Mouse (Mus musculus) midbrain, embryonic 16.5 days (tissue): ENCODE data around the gene Gcnt3. TPM values are rescaled to one million over a fixed set of nuclear protein-coding genes. Genes with fewer than 3 reads are reported as not detected.
"Not testable (repeated sequence)": the region's sequence is repeated elsewhere in the genome, so short reads cannot be mapped to it uniquely, and the experiment has no call there.

Experiments
- ATAC-seq: fragments of 200-750 bp; cut with Nextera tagmentation; 2 replicates; pipeline ENCODE4 v1.8.0; 2017; ENCODE audit warnings: moderate TSS enrichment
- H3K27ac ChIP-seq: fragments of 300-500 bp; sonication (generic); 2 replicates; pipeline ENCODE4 v1.5.1; 2014; ENCODE audit warnings: mild to moderate bottlenecking, low read length, mixed read lengths
- H3K27me3 ChIP-seq: fragments of 300-500 bp; sonication (generic); 2 replicates; pipeline ENCODE4 v1.6.1; 2014; ENCODE audit warnings: low read depth, low read length, mixed read lengths; ENCODE audit not compliant: control insufficient read depth, insufficient read depth
- H3K36me3 ChIP-seq: fragments of 300-500 bp; sonication (generic); 2 replicates; pipeline ENCODE4 v1.6.1; 2014; ENCODE audit warnings: mild to moderate bottlenecking, low read length, moderate library complexity, mixed read lengths; ENCODE audit not compliant: control insufficient read depth, insufficient read depth
- H3K4me1 ChIP-seq: fragments of 300-500 bp; sonication (generic); 2 replicates; pipeline ENCODE4 v1.6.1; 2014; ENCODE audit warnings: mild to moderate bottlenecking, low read length, mixed read lengths; ENCODE audit not compliant: control insufficient read depth, insufficient read depth
- H3K4me2 ChIP-seq: fragments of 300-500 bp; sonication (generic); 2 replicates; pipeline ENCODE4 v1.6.1; 2014; ENCODE audit warnings: mild to moderate bottlenecking, low read length, mixed read lengths
- H3K4me3 ChIP-seq: fragments of 300-500 bp; sonication (generic); 2 replicates; pipeline ENCODE4 v1.5.1; 2014; ENCODE audit warnings: low read depth, mild to moderate bottlenecking, low read length, moderate library complexity, mixed read lengths
- H3K9ac ChIP-seq: fragments of 300-500 bp; sonication (generic); 2 replicates; pipeline ENCODE4 v1.6.1; 2014; ENCODE audit warnings: low read depth, low read length, mixed read lengths
- H3K9me3 ChIP-seq: fragments of 300-500 bp; sonication (generic); replicated peaks from 2 replicates; pipeline ENCODE4 v1.6.1; 2014; ENCODE audit warnings: mild to moderate bottlenecking, low read length, mixed read lengths; ENCODE audit not compliant: control insufficient read depth, poor library complexity, severe bottlenecking
- WGBS: fragments of 180-500 bp; shearing (Covaris S2); extraction: QIAGEN DNeasy Blood & Tissue Kit; methylation state at CpG from one replicate; pipeline ENCODE4 v1.1.7; 2014; 5-methylcytosine and 5-hydroxymethylcytosine counted together
- polyA plus RNA-seq: library from polyadenylated mRNA; unstranded; fragments of >200 nt; fragmentation: Nextera tagmentation; extraction: Ambion mirVana; gene quantifications from 2 replicates; pipeline ENCODE4 v1.2.1, GENCODE M21; 2015

Gcnt3 gene
- polyA plus RNA-seq, 1 experiment from 2014 or later = not detected

DNA sequence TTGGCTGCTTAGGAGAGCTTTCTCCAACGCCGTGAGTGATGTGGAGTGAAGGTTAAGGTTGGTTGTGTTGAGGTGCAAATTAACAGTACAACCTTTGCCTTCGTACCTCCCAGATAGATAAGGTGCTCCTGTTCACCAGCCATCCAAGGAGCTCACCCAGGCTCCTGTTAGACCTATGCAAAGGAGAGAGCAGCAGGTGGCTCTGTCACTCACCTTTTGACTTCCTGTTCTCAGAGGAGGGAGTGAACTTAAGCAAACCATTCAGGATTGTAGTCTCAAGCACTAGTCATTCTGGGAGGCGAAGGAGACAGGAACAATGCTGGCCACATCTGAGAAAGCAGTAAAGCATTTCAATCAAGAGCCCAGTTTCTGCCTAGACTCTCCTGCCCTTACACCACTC is 1.2 kb downstream of the Gcnt3 start:
- no peak overlapping the region for H3K4me2 ChIP-seq
- H3K4me1 ChIP-seq = no peaks in the 10 kb centered on the region
- no peak overlapping the region for H3K4me3 ChIP-seq
- ATAC-seq = no peak
- no peaks in the 10 kb centered on the region for H3K9me3 ChIP-seq
- no peak overlapping the region for H3K27ac ChIP-seq
- no peaks in the 10 kb centered on the region for H3K36me3 ChIP-seq
- 80% methylated on average over 4 of the region's 4 CpGs for WGBS
- no peak overlapping the region for H3K9ac ChIP-seq
- H3K27me3 ChIP-seq = no peaks in the 10 kb centered on the region

DNA sequence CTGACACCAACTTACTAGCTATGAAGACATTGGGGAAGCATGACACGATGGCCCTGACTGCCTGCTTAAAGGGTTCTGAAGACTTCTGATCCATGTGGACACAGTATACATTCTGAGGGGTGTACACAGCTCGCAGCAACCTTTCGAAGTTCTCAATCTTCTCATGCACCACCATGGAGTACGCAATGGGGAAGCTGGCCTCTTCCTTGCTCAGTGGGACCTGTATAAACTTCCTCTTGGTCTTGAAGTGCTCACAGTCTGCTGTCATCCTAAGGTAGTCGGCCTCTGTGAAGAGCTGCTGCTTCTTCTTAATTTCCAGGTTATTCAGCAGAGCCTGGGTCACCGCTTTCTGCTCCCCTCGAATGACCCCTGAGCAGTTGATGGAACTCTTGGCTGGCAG is 3.2 kb downstream of the Gcnt3 start:
- Histone ChIP-seq H3K9ac (no peak overlapping the region), H3K4me3 (no peak overlapping the region), H3K27me3 (no peaks in the 10 kb centered on the region), H3K9me3 (no peaks in the 10 kb centered on the region), H3K4me1 (no peaks in the 10 kb centered on the region), H3K36me3 (no peaks in the 10 kb centered on the region), H3K4me2 (no peak overlapping the region), H3K27ac (no peak overlapping the region)
- WGBS = 93% methylated on average over 7 of the region's 7 CpGs
- ATAC-seq = no peak

- Histone ChIP-seq H3K36me3 (no peaks in the 10 kb centered on the region), H3K27me3 (no peaks in the 10 kb centered on the region), H3K27ac (no peak overlapping the region), H3K9me3 (no peaks in the 10 kb centered on the region), H3K4me2 (no peak overlapping the region), H3K4me3 (no peak overlapping the region), H3K9ac (no peak overlapping the region), H3K4me1 (no peaks in the 10 kb centered on the region)
- no peak for ATAC-seq
- 80% methylated on average over 9 of the region's 9 CpGs for WGBS
These were observed 4.8 kb downstream of the Gcnt3 start for GRCm38 (mm10) chr9:70033056-70033455.

- WGBS = 95% methylated on average over 1 of the region's 1 CpGs
- Histone ChIP-seq H3K36me3 (no peaks in the 10 kb centered on the region), H3K9me3 (no peaks in the 10 kb centered on the region), H3K27me3 (no peaks in the 10 kb centered on the region), H3K4me2 (no peak overlapping the region), H3K27ac (no peak overlapping the region), H3K4me3 (no peak overlapping the region), H3K9ac (no peak overlapping the region), H3K4me1 (no peaks in the 10 kb centered on the region)
- ATAC-seq = no peak
These were observed 5.7 kb downstream of the Gcnt3 start for GRCm38 (mm10) chr9:70032167-70032566.

DNA sequence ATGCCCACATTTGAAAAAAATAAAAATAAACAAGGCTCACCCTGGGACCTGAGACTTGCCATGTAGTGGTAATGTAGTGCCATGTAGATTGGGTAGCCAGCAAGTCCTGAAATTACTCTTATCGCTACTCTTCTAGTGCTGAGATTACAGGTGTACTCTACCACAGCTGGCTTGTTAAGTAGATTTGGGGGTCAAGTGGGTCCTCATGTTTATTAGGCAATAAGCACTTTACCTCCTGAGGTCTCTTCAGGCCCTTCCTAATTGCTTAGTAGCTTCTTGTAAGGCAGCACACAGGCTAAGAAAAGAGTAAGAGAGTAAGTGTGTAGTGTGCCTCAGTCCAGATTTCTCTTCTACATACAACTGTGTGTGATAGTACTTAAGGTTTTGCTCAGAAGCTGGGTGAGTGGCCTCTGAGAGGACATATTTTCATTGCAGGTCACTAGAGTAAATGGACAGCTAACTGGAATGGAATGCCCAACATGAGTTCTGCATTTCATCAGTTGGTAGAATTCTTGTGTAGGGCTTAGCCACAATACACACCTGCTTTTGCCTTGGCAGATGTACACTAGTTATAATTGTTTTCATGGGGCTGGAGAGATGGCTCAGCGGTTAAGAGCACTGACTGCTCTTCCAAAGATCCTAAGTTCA is 12.4 kb downstream of the Gcnt3 start:
- no peaks in the 10 kb centered on the region for H3K36me3 ChIP-seq
- no peak overlapping the region for H3K4me3 ChIP-seq
- WGBS = 93% methylated on average over 2 of the region's 2 CpGs
- no peaks in the 10 kb centered on the region for H3K4me1 ChIP-seq
- H3K9me3 ChIP-seq = no peaks in the 10 kb centered on the region
- H3K9ac ChIP-seq = no peak overlapping the region
- ATAC-seq = no peak
- H3K27ac ChIP-seq = no peak overlapping the region
- no peaks in the 10 kb centered on the region for H3K27me3 ChIP-seq
- no peak overlapping the region for H3K4me2 ChIP-seq

GRCm38 (mm10) chr9:70024648-70025047 is 13.2 kb downstream of the Gcnt3 start:
- ATAC-seq = no peak
- Histone ChIP-seq H3K9ac (no peak overlapping the region), H3K4me2 (no peak overlapping the region), H3K4me1 (no peaks in the 10 kb centered on the region), H3K36me3 (peaks cover 4% of the 10 kb centered on the region; the same call in 1 of the 2 replicates), H3K27ac (no peak overlapping the region), H3K4me3 (no peak overlapping the region), H3K9me3 (no peaks in the 10 kb centered on the region), H3K27me3 (no peaks in the 10 kb centered on the region)

DNA sequence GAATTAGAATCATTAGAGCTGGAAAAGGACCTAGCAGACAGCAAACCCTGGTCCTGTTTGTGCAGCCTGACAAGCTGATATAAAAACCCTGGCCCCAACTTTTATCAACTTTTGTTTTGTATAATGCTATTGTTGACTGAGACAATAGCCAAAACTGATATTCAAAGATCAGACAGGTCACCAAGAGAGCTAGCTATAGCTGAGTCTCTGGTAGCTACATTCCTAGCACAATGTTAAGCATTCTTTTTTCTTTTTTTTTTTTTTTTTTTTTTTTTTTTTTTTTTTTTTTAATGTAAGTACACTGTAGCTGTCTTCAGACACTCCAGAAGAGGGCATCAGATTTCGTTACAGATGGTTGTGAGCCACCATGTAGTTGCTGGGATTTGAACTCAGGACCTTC is 14.3 kb downstream of the Gcnt3 start:
- ATAC-seq, H3K9me3 ChIP-seq: not testable (repeated sequence)
- WGBS = 75% methylated on average over 1 of the region's 1 CpGs

DNA sequence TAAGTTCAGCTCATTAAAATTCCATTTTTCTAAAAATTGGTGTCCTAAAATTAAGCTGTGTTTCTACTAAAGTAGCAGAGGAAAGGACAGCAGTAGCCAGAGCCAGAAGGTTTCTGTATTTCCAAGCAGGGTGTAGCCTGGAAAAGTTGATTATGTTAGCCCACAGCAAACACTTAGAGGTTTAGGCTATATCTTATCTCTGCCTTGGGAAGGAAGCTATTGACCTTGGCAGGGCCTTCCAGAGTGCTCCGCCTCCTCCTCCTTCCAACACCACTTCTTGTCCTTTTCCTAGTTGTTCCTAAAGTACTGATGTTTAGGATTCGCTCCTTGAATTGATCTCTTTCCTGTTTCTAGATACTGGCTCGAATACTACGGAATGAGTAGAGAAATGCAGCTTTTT is 15.8 kb downstream of the Gcnt3 start:
- ATAC-seq = no peak
- Histone ChIP-seq H3K27ac (no peak overlapping the region), H3K4me1 (no peaks in the 10 kb centered on the region), H3K36me3 (peaks cover 4% of the 10 kb centered on the region; the same call in 1 of the 2 replicates), H3K4me2 (no peak overlapping the region), H3K27me3 (no peaks in the 10 kb centered on the region), H3K9ac (no peak overlapping the region), H3K9me3 (no peaks in the 10 kb centered on the region), H3K4me3 (no peak overlapping the region)
- WGBS = 95% methylated on average over 4 of the region's 4 CpGs

More for the DNA sequence above, 14.3 kb downstream of the Gcnt3 start:
- H3K4me3 ChIP-seq, H3K9ac ChIP-seq, H3K36me3 ChIP-seq, H3K4me1 ChIP-seq, H3K4me2 ChIP-seq, H3K27ac ChIP-seq, H3K27me3 ChIP-seq: not testable (repeated sequence)

- Histone ChIP-seq H3K4me3 (no peak overlapping the region), H3K4me1 (no peaks in the 10 kb centered on the region), H3K9me3 (no peaks in the 10 kb centered on the region), H3K27me3 (no peaks in the 10 kb centered on the region), H3K4me2 (no peak overlapping the region), H3K9ac (no peak overlapping the region), H3K27ac (no peak overlapping the region), H3K36me3 (peaks cover 4% of the 10 kb centered on the region; the same call in 1 of the 2 replicates)
- no peak for ATAC-seq
- WGBS = 79% methylated on average over 1 of the region's 1 CpGs
These were observed 16.3 kb downstream of the Gcnt3 start for GRCm38 (mm10) chr9:70021610-70022009.
